Mouse (Mus musculus) gastrocnemius, postnatal 10 days (tissue): ENCODE data around the gene 1700029P11Rik. TPM values are rescaled to one million over a fixed set of nuclear protein-coding genes. Genes with fewer than 3 reads are reported as not detected.
"Not testable (repeated sequence)": the region's sequence is repeated elsewhere in the genome, so short reads cannot be mapped to it uniquely, and the experiment has no call there.

ENCODE experiments used
- DNase-seq: peaks from one replicate; pipeline ENCODE4 v3.0.0; 2021; ENCODE audit warnings: mixed read lengths
- total RNA-seq, 2 experiments: library from RNA; stranded (reverse); gene quantifications; 2 replicates each; pipeline ENCODE4 v1.2.3; 2021

1700029P11Rik gene
- total RNA-seq, 2 experiments from 2014 or later = not detected

DNA sequence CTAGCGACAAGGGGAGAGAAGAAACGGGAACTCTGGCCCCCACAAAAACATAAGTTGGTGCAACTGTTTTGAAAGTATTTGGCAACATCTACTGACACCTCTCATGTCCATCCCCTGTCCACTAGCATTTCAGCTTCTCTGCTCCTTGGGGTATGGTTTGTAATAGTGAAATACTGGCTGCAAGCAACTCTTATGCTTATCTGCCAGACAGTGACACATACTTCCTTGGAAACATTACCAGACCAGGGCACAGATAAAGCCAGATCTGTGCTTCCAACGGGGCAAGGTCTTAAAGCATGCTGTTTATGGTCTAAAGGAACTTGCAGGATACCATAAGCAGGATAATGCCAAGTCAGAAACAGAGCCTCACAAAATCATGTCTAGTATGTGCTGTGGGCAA, 21.4 kb upstream of the 1700029P11Rik start:
- DNase-seq = no peak

DNA sequence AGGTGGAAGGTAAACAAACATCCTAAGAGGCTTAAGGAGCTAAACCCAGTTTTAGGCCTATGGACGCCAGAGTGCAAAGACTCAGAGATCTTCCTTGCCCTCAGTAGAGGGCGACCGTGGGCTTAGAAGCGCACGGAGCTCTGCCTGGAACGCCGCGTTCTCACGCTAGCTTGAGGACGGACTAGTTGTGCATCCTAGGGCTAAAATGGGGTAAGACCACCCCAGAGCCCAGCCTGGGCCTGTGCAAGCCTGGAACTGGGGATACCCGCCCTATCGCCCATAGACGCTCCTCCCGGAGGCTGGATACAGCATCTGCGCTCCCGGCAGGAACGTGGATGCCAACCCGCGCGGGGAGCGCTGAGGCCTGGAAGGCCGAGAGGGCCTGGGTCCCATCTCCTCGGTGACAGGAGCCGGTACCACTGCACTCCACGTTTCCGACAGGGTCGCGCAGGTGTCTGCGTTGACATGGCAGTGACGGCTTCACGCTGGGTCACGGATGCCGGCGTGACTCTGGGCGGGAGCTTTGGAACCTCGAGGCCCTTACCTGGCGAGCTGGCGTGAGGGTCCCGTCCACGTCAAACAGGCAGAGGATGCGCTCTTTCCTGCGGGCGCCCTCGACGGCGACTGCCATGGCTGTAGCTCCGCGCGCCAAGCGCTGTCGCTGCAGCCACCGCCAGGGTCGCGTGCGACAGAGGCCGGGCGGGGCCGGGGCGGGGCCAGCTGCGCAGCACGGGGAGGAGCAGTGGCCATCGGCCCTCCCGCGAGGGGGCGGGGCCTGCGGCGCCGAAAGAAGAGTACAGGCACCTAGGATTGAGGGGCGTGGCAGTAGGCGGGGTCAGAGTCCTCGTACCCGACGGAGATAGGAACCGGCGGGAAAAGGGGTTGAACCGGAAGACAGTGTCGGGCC, 19.9 kb upstream of the 1700029P11Rik start, which contains the start of gene Pmm1:
TSS of gene Pmm1 (minus strand) at position 760 of the 907 bp plus-strand sequence.
- peak; percentile 99 for DNase-seq

DNA sequence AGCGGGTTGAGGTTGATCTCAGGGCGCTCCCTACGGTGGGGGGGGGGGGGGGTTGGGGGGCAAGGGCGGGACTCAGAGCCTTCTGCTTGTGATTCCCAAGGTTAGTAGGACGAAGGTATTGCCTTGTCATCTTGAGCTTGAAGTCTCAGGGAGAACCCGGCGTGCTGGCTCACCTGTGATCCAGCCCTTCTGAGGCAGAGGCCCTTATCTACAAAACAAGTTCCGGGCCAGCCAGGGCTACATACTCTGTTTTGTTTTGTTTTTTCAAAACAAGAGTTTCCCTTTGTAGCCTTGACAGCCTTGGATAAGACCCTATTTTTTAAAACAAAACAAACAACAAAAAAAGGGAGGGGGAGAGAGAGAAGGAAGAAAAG, 19.3 kb upstream of the 1700029P11Rik start:
- no peak for DNase-seq

DNA sequence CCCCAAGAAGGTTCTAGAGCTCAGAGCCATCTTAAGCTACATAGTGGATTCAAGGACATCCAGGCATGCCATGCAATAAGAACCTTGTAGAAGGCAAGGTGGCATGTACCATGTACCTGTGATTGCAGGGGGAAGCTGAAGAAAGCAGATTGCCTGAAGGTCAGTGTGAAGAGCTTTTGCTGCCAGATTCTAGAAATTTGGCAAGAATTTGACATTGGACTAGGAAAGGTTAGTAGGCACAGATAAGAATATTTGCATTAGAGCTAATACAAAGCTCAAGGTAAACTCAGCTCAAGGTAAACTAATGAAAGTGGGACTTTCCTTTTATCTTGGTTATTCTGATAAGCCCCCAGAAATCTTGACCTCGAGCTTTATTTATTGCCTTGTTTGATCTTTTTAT, 16.1 kb upstream of the 1700029P11Rik start:
- DNase-seq = no peak

DNA sequence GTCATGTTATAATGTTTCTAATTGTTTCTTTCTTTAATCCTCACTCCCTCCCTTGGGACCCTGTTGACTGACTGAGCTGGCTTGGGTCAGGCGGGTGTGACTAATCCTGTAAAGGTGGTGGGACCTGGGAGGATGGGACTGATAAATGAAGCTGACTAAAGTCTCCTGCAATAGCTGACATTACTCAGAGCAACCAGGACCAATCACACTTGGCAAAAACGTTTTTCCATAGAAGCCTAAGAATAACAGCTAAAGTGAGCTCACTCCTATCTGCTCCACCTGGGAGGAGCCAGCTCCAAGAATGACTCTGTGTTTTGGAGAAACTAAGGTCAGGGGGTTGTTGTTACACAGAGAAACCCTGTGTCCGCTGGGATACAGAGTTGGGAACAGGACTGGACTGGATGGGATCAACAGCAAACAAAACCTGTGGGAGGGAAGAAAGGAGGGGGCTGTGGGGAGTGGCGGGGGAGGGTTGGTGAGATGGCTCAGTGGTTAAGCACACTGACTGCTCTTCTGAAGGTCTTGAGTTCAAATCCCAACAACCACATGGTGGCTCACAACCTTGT, 15.3 kb upstream of the 1700029P11Rik start:
- DNase-seq = no peak

DNA sequence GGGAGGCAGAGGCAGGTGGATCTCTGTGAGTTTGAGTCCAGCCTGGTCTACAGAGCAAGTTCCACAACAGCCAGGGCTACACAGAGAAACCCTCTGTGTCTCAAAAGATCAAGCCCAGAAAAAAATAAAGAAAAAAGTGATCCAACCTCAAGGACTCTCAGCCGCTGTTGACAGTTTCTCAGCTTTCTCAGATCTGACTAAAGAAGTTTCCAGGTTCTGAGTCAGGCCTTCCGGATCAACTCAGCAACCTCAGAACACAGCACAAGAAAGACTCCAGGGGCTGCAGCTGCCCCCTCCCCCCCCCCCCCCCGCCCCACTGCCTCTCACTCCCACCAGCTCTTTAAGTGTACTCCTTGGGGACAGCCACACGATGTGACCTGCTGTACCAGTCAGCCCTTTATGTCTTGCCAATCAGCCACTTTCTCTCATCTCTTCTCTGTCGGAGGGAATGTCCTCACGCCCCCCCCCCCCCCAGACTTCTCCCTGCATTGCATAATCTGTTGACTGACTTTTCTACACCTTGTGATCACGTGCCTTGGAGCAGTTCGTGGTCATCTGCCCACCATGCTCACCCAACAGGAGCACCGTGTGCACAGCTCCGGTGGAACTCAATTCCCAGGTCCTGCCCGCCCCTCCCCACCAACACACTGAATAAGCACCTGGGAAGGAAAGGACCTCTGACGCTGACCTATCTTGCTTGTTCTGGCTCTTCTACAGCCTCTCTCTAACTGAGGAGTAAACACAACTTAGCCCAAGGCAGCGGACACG, 14.1 kb upstream of the 1700029P11Rik start:
- no peak for DNase-seq

DNA sequence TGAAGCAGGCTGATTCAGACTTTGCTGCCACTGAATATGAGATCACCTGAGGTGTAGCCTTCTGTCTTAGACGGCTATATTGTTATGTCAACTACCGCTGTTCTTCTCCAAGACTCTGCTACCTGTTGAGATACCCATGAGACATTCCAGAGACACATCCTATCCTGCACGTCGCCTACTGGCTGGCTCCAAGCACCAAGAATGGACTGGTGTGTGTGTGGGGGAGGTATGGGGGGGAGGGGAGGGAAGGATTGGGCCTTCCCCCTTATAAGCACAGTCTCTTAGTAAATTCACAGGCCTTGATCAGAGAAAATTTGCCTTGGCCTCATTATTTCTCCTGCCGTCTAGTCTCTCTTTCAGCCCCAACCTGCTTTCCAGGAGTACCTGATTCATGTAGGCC, 12.5 kb upstream of the 1700029P11Rik start:
- no peak for DNase-seq

DNA sequence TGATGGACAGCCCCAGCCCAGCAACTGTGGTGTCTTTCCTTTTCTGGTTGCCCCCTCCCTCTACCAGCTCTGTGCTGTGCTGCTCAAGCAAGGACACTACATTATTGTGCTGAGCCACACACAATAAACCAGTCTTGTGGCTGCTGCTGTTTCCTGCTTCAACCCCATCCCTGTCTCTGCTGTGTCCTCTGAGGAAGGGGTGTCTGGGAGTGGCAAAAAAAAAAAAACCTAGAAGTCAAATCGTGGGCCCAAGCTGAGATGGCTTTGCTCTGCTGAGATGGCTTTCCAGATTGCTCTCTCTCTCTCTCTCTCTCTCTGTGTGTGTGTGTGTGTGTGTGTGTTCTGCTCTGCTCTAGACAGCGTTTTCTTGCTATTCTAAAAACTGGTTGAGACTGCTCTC, 11.9 kb upstream of the 1700029P11Rik start:
- DNase-seq = no peak

DNA sequence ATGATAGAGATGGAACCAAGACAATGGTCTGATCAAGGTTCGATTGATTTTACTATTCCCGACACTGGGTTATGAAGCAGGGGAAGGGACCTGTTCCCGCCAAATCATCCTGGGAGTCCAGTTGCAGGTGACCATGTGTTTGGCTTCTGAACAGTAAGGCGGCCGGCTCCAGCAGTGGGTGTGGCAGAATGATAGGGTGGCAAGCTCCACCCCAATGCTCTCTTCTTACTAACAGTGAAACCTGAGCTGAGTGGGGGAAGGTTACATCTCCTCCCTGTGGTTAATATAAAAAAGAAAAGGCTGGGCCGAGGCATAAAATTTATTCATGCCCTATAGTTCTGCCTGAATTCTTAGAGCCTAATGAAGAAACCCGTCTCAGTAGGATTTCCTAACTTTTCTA, 11.2 kb upstream of the 1700029P11Rik start:
- DNase-seq = no peak

DNA sequence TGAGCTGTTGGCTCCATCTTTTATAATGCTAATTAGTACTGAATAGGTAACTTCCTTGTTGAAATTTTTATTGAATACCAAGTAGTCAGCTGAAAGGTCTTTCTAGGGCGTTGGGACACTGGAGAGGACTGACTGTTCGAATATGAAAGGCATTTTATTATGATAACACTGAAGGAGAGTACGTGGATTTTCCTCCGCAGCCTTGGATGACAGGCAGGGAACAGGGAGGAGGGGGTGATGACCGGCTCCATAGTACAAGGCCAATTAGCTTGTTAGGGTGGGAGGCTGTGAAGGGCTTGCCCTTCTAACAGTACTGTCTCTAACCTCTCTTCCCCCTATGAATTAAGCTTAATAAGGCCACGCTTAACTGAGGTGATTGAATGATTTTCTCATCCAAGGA, 10.7 kb upstream of the 1700029P11Rik start:
- not testable (repeated sequence) for DNase-seq

DNA sequence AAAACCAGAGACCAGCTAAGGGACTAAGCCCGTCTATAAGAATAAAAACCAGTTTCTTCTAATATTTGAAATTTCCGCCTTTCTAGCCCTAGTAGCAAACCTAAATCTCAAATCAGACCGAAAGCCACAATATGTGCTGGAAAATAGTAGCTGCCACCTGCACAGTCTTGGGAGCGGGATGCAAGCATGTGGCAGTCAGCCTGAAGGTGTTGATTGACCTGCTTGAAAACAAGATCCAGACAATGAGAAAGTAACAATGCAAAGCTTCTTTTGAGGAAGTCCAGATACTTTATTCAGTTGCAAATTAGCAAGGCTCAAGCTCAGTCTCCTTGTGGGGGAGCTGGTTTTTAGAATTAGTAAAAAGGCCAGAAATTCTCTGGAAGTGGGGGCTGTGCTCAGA, 9.8 kb upstream of the 1700029P11Rik start:
- DNase-seq = not testable (repeated sequence)

DNA sequence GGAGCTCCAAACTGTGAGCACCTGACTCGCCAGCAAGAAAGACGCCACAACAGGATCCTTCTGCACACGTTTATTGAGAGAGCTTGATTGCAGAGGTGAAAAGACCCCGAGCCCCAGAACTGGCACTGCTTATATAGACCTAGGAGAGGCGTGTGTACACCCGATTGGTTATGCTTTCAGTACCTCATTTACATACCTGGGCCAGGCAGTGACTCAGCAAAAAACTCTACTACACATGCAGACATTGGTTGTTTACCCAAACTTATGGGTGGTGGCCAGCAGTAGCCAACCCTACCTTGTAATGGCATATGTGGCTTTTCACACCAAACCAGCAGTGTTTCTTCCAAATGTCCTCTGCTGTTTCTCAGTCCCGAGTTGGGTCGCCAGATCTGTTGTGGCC, 5.2 kb upstream of the 1700029P11Rik start:
- DNase-seq = not testable (repeated sequence)

DNA sequence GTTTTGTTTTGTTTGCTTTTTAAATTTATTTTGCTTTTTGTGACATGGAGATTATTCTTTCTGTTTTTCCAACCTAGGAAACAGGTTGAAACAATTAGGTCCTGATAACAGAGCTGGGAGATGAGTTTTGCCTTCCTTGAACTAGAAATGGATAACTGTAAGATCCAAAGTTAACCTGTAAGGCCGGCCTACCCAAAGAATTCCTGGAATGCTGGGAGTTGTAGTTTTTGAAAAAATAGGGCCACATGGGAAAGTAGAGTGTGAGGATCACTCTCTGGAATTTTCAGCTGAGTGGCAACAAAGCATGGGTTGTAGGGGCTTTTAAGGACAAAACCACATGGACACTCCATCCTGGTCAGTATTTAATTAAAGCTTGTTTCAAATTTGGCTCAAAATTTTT, 1.8 kb downstream of the 1700029P11Rik start:
- no peak for DNase-seq

DNA sequence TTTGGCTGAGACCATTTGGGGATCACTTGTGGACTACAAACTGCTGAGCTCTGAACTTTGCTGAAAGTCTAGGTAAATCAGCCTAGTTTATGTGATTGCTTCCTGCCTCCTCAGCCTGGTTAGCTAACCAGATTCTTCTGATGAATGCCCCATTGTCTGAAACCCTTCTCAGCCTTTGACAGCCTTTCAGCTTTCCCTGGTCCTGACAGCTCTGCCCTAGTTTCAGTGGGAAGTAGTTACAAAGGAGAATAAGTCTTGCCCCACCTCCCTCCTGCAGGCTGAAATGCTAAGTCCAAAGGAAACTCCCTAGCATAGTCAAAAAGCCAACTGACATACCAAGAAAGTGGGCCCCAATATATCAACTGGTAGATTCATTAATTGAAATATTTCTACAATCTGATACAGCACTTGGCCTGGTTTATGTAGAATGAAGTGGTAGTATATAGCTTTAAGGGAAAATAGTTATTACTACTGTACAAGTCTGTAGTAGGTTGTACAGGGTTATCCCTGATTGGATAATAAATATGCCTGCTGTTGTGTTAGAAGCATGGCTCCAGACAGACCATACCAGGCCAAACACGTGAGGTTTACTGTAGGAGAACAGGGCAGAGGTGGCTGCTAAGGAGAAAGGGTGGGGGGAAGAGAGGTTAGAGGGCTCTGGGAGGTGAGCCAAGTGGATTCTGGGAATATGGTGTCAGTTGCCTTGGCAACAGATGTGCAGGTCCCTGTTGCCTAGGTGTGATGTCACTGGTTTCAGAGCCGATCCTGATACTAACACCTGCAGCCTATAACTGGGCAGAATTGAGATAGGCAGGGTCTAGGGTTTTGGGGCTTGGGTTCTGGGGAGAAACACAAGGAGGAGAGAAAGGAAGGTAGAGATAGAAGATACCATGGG, 5.2 kb downstream of the 1700029P11Rik start:
- DNase-seq = no peak

DNA sequence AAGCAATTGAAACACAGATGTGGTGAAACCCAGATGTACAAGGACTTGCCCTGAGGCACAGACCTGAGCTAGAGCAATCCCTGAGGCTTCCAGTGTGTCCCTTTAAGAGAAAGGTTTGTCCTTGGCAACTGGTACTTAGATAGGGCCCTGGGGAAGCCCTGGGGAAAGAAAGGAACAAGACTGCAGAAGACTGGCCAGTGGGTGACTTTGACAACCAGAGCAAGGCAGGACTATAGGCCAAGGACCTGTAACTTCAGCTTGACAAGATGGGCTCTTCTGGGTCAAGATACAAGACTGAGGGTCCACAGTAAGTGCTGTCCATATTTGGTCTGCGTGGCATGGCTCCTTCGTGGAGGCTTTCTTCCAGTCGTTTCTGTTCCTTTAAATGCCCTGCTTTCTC, 7.3 kb downstream of the 1700029P11Rik start, which contains the start of gene Xrcc6:
TSS of gene Xrcc6 (plus strand) at position 190 of the 400 bp plus-strand sequence.
- no peak for DNase-seq

DNA sequence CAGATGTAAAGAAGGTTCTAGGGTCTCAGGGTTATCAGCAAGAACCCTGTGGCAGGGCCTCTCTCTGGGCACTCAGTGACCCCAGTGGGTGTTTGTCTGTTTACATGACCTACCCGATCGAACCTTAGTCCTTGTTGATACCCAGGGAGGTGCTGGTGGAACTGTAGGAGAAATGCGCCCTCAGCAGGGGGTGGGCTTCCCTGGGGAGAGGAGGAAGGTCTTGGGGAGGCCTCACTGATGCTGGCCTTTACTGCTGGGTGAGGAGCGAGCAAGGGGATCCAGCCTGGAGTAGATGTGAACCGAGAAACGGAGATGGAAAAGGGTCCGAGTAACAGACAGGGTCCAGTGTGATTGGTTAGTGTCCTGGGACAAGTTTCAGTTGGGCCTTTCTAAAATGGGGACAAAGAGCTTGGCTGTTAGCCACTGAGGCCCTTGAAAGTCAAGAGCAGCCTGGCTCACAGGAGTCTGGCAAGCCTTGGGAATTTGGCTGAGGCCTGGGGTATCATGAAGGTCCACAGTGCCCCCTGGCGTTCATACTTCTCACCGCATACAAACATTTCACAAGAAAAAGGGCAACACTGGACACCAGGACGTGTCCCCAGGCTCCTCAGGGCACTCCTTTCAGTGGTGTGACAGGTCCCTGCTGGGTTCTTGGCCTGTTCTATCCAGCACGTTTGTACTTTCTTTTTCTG, 9.2 kb downstream of the 1700029P11Rik start:
- DNase-seq = peak; percentile 91

DNA sequence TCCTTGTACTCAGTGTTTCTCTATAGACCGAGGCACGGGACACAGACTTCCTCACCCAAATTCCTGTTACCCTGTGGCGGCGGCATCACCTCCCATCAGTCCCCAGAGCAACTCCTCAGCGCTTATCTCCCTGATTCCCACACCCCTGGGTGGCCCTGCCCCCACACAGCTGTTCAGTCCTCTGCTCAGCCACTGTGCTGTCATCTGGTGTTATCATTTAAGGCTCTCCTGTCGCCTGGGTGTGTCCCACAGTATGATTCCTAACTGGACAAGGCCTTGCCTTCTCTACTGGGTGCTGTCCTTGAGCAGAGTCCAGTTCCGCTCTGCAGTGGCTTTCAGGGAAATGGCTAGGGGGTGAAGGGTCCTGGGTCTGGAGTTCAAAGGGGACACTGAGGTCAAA, 10.2 kb downstream of the 1700029P11Rik start:
- peak; percentile 18 for DNase-seq

DNA sequence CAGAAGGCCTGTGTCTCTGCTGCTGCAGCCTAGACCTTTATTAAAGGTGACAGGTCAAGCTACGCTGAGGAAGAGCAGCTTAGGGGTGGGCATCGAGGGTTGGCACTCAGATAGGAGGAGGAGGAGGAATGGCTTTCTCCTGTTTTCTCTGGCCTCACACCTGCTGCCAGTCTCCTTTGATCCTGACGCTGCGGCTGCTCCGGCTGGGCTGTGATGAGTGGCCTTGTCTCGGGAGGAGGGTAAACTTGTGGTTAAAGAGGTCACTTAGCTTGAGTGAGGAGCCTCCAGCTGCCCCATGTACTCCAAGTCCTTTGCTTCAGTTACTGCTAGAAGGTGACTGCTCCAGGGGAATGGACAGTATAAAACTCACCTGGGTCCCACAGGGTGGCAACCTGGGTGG, 13.7 kb downstream of the 1700029P11Rik start:
- DNase-seq = no peak

DNA sequence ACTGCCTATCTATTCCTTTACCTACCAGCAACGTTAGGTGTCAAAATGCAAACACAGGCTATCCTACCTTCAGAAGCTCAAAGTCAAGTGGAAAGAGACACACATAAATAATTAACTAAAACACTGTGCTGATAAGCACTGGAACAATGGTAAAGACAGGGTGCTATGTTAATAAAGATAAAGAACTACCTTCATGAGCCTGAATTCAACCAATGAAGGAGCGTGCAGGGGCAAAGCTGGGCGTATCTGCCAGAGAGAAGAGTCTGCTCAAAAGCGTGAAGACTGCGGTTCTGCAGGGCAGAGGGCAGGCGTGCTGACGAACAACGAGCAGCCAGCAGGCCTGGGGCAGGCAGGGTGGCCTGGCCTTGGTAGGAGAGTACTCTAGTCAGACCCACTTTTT, 23.9 kb downstream of the 1700029P11Rik start:
- no peak for DNase-seq

DNA sequence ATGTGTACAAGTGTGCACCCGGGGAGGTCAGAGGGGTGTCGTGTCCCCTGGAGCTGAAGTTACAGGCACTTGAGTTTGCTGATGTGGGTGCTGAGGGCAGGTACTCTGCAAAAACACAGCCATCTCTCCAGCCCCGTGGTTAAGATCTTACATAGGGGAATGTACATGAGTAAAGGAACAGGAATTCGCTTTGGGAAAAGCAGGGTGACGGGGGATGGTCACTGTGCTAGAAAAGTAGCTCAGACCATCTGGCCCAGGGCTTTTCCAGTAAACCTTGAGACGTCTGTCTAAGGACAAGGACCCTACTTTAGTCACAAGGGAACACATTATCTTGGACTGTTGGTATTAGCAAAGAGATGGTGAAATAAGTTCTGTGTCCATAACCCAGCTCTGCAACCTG, 31.6 kb downstream of the 1700029P11Rik start:
- DNase-seq = no peak

DNA sequence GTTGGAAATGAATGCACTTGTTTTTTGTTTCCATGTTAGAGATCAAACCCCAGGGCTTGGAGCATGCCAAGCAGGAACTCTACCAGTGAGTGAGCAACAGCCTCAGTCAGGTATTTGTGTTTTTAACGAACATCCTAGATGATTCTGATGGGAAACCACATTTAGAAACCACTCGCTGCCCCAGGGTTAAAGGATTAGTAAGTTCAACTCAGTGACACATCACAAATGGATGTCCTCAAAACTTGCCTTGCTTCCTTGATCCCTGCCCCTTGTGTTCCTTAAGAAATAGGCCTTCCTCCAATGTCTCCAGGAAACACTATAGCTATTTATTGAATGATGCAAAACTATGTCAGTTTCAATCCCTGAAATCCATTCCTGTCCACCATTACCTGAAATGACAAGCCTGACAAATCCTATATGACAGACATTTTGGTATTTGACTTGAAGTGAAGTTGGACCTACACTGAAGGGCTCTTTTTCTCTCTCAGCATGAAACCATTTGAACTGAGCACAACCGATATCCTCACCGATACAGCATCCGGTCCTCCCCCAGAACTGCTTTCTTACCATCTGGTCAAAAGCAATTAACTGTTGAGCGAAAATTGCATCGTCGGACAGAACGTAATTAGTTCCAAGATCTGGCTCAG, 34.5 kb downstream of the 1700029P11Rik start:
- DNase-seq = no peak
